9 mouse cellular contexts compared by ENCODE assay signal in genomic region chr12:36040571-36041280, GRCm38 (mm10). TPM values are rescaled to one million over a fixed set of nuclear protein-coding genes. Genes with fewer than 3 reads are reported as not detected.
DNase-seq lines count a peak whose midpoint lies in the region; ATAC-seq and TF ChIP-seq lines count a peak whose summit lies in the region.
"Had no signal": no experiment of that assay in that cellular context is flagged by ENCODE, and none has a peak within 500 bp of the region (broad histone marks: within the 10 kb centered on the region; RNA-seq: fewer than 3 reads in every experiment).

No protein-coding gene starts in this region.

- no peak for DNase-seq in lung, adult 2 months
- no peak for DNase-seq in lung, postnatal 25 days (ENCODE audit: low spot score)
- DNase-seq in embryo, embryonic 11 days: peak; percentile 47
- no peak for DNase-seq in layer of hippocampus, postnatal 14 days (ENCODE audit: low spot score in 2 of 2)
- DNase-seq in thymus, postnatal 10 days (ENCODE audit: low spot score in 2 of 2): no peak
- no peak for DNase-seq in urinary bladder, postnatal 25 days (ENCODE audit: low spot score)

- H3K9me3 ChIP-seq in hindbrain, embryonic 16.5 days (ENCODE audit: control insufficient read depth, low read length): no peaks in the 10 kb centered on the region
- H3K9me3 ChIP-seq in midbrain, embryonic 15.5 days: no peaks in the 10 kb centered on the region

- H3K27ac ChIP-seq in hindbrain, embryonic 16.5 days (ENCODE audit: low read depth, low read length): peak overlapping the region; percentile 39; the same call in 1 of the 2 replicates
- 0 out of 2 replicates have a peak overlapping the region, but pooled peaks have one; percentile 98 for H3K27ac ChIP-seq in midbrain, embryonic 15.5 days

- peak overlapping the region; percentile 56 for H3K4me2 ChIP-seq in hindbrain, embryonic 16.5 days (ENCODE audit: low read length)
- H3K4me2 ChIP-seq in midbrain, embryonic 15.5 days: peak overlapping the region; percentile 59

- no peak for ATAC-seq in hindbrain, embryonic 16.5 days
- ATAC-seq in midbrain, embryonic 15.5 days (replicated peaks): no peak

- H3K4me3 ChIP-seq in lung, adult 2 months (replicated peaks; ENCODE audit: extremely low read depth, low read depth, low read length): peak overlapping the region; percentile 61
- peak overlapping the region; percentile 63 for H3K4me3 ChIP-seq in hindbrain, embryonic 16.5 days (ENCODE audit: low read length)
- peak overlapping the region; percentile 100 for H3K4me3 ChIP-seq in midbrain, embryonic 15.5 days

- H3K9ac ChIP-seq in hindbrain, embryonic 16.5 days (ENCODE audit: low read depth, low read length): peak overlapping the region; percentile 82
- peak overlapping the region; percentile 98 for H3K9ac ChIP-seq in midbrain, embryonic 15.5 days

- TF ChIP-seq CTCF in lung, adult 2 months (IDR thresholded peaks at IDR 0.05; ENCODE audit: insufficient read depth, low read length): no peak

- 0 out of 2 replicates have a peak, but pooled peaks cover 6% of the 10 kb centered on the region for H3K36me3 ChIP-seq in hindbrain, embryonic 16.5 days (ENCODE audit: control insufficient read depth, insufficient read depth, low read length)
- no peaks in the 10 kb centered on the region; the same call in 1 of the 2 replicates for H3K36me3 ChIP-seq in midbrain, embryonic 15.5 days (replicated peaks)

- peaks cover 9% of the 10 kb centered on the region for H3K4me1 ChIP-seq in lung, adult 2 months (ENCODE audit: control insufficient read depth, insufficient read depth, low read length)
- H3K4me1 ChIP-seq in hindbrain, embryonic 16.5 days (ENCODE audit: control insufficient read depth, insufficient read depth, low read depth, low read length): peaks cover 11% of the 10 kb centered on the region
- peaks cover 24% of the 10 kb centered on the region for H3K4me1 ChIP-seq in midbrain, embryonic 15.5 days

- H3K27me3 ChIP-seq in hindbrain, embryonic 16.5 days (replicated peaks; ENCODE audit: control insufficient read depth, insufficient read depth, low read length): no peaks in the 10 kb centered on the region
- H3K27me3 ChIP-seq in midbrain, embryonic 15.5 days (replicated peaks): no peaks in the 10 kb centered on the region

- no peak for TF ChIP-seq POLR2A in lung, adult 2 months (IDR thresholded peaks at IDR 0.05; ENCODE audit: borderline replicate concordance, extremely low read depth, low read depth, low read length)

- 35% methylated on average over 10 of the region's 10 CpGs for WGBS in lung, adult 2 months
- WGBS in hindbrain, embryonic 16.5 days: 39% methylated on average over 10 of the region's 10 CpGs
- 45% methylated on average over 10 of the region's 10 CpGs for WGBS in midbrain, embryonic 15.5 days

RNA-seq across cellular contexts. Expression of gene Tspan13, which starts 1.6 kb away (rescaled TPM):
- polyA plus RNA-seq in lung, adult 2 months (2012; rRNA removed): 614 and 805 TPM in 2 replicates
- 378 and 391 TPM in 2 replicates for polyA plus RNA-seq in hindbrain, embryonic 16.5 days (2015; fragmentation: Nextera tagmentation; extraction: Ambion mirVana)
- polyA plus RNA-seq in midbrain, embryonic 15.5 days (2015; fragmentation: Nextera tagmentation; extraction: Ambion mirVana): 391 and 416 TPM in 2 replicates
- total RNA-seq in layer of hippocampus, postnatal 14 days (2021): 100 to 1,000 TPM; 278 to 281 TPM

RNA-seq across cellular contexts. Expression of gene Agr2, which starts 48.0 kb away (rescaled TPM):
- polyA plus RNA-seq in lung, adult 2 months (2012; rRNA removed): 1.5 and 6.1 TPM in 2 replicates
- not detected in 2 replicates for polyA plus RNA-seq in hindbrain, embryonic 16.5 days (2015; fragmentation: Nextera tagmentation; extraction: Ambion mirVana)
- 2.0 TPM in 1 of 2 replicates, not detected in the other for polyA plus RNA-seq in midbrain, embryonic 15.5 days (2015; fragmentation: Nextera tagmentation; extraction: Ambion mirVana)
- total RNA-seq in layer of hippocampus, postnatal 14 days (2021): not detected
- polyA plus RNA-seq: macrophage had no signal
